Mouse (Mus musculus) midbrain, embryonic 12.5 days (tissue): ENCODE measurements around the gene BC052040. TPM values are rescaled to one million over a fixed set of nuclear protein-coding genes. Genes with fewer than 3 reads are reported as not detected.

Experiments
- ATAC-seq: fragments of 200-750 bp; cut with Nextera tagmentation; 2 replicates; pipeline ENCODE4 v1.8.0; 2017; ENCODE audit warnings: low read depth, moderate TSS enrichment, moderate library complexity; ENCODE audit not compliant: low FRiP score
- H3K27ac ChIP-seq: fragments of 300-500 bp; sonication (generic); replicated peaks from 2 replicates; pipeline ENCODE4 v1.5.1; 2016; ENCODE audit warnings: mild to moderate bottlenecking
- H3K27me3 ChIP-seq: fragments of 300-500 bp; sonication (generic); 2 replicates; pipeline ENCODE4 v1.6.1; 2016; ENCODE audit warnings: mild to moderate bottlenecking
- H3K36me3 ChIP-seq: fragments of 300-500 bp; sonication (generic); 2 replicates; pipeline ENCODE4 v1.6.1; 2016
- H3K4me1 ChIP-seq: fragments of 300-500 bp; sonication (generic); 2 replicates; pipeline ENCODE4 v1.6.1; 2016
- H3K4me2 ChIP-seq: fragments of 300-500 bp; sonication (generic); replicated peaks from 2 replicates; pipeline ENCODE4 v1.6.1; 2016; ENCODE audit warnings: mild to moderate bottlenecking, moderate library complexity
- H3K4me3 ChIP-seq: fragments of 300-500 bp; sonication (generic); 2 replicates; pipeline ENCODE4 v1.5.1; 2016; ENCODE audit warnings: mild to moderate bottlenecking
- H3K9ac ChIP-seq: fragments of 300-500 bp; sonication (generic); replicated peaks from 2 replicates; pipeline ENCODE4 v1.6.1; 2016; ENCODE audit warnings: mild to moderate bottlenecking, moderate library complexity
- H3K9me3 ChIP-seq: fragments of 300-500 bp; sonication (generic); 2 replicates; pipeline ENCODE4 v1.6.1; 2016; ENCODE audit warnings: mild to moderate bottlenecking
- WGBS: fragments of 180-500 bp; shearing (Covaris S2); methylation state at CpG from one replicate; pipeline ENCODE4 v1.1.7; 2016; 5-methylcytosine and 5-hydroxymethylcytosine counted together
- microRNA counts: library from miRNA; unstranded; fragments of <30 nt; microRNA quantifications from one replicate; lab custom pipeline; 2017
- microRNA-seq: library from miRNA; unstranded; fragments of <30 nt; microRNA quantifications from one replicate; pipeline ENCODE4, GENCODE M21; 2017
- polyA plus RNA-seq: library from polyadenylated mRNA; unstranded; fragments of >200 nt; fragmentation: Nextera tagmentation; extraction: Ambion mirVana; gene quantifications from 2 replicates; pipeline ENCODE4 v1.2.1, GENCODE M21; 2016

Gene BC052040
- polyA plus RNA-seq, 1 experiment from 2014 or later = 18.1 TPM

- no peak for ATAC-seq
- no peak overlapping the region for H3K4me3 ChIP-seq
- H3K27ac ChIP-seq = no peak overlapping the region
- H3K4me1 ChIP-seq = no peaks in the 10 kb centered on the region
- H3K9ac ChIP-seq = no peak overlapping the region
- no peaks in the 10 kb centered on the region for H3K36me3 ChIP-seq
- WGBS = 82% methylated on average over 5 of the region's 5 CpGs
- H3K4me2 ChIP-seq = no peak overlapping the region
- no peaks in the 10 kb centered on the region for H3K9me3 ChIP-seq
- H3K27me3 ChIP-seq = no peaks in the 10 kb centered on the region
Observed at GRCm38 (mm10) chr2:115780546-115781011, 199.1 kb downstream of the BC052040 start.

DNA sequence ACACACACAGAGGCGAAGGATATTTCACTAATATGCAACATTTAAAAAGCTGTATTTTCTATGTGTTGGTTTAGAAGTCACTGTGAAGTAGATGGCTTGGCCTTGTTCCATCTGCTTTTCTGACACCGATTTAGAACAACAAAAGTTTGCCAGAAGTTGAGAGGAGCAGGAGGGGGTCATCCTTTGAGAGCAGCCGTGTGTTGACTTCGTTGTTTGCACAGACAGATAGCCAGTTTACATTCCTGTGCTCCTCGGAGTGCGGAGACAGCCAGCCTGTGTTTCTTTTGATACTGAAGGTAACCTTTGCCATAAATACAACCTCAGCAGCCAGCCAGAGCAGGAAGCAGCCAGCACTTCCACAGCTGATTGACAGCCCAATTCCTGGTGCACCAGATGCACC is 204.2 kb downstream of the BC052040 start:
- Histone ChIP-seq H3K9ac (no peak overlapping the region), H3K4me1 (no peaks in the 10 kb centered on the region), H3K27me3 (no peaks in the 10 kb centered on the region), H3K27ac (no peak overlapping the region), H3K9me3 (no peaks in the 10 kb centered on the region), H3K36me3 (no peaks in the 10 kb centered on the region), H3K4me3 (no peak overlapping the region), H3K4me2 (no peak overlapping the region)
- ATAC-seq = no peak
- 44% methylated on average over 6 of the region's 6 CpGs for WGBS

DNA sequence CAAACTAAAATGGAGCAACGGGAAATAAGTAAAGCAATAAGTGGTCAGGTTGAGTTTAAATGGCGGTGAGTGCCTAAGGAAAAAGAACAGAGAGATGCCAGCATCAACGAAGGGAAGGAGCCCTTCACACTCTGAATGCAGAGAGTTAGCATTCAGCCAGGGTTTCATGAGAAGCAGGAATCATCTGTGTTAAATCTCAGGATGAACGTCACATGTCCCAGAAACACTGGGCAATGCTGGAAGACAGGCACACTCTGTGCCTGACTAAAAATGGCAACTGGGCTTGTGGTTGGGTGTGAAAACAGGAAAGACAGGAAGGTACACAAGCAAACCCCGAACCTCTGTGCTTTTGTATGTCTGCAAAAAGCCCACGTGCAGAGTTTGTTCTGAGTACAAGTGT is 217.3 kb downstream of the BC052040 start:
- H3K9ac ChIP-seq = no peak overlapping the region
- no peaks in the 10 kb centered on the region for H3K9me3 ChIP-seq
- H3K4me1 ChIP-seq = no peaks in the 10 kb centered on the region
- no peak for ATAC-seq
- no peaks in the 10 kb centered on the region for H3K36me3 ChIP-seq
- WGBS = 87% methylated on average over 6 of the region's 6 CpGs
- no peak overlapping the region for H3K4me2 ChIP-seq
- no peaks in the 10 kb centered on the region for H3K27me3 ChIP-seq
- H3K4me3 ChIP-seq = no peak overlapping the region
- H3K27ac ChIP-seq = no peak overlapping the region

- Histone ChIP-seq H3K36me3 (no peaks in the 10 kb centered on the region), H3K4me2 (no peak overlapping the region), H3K9ac (no peak overlapping the region), H3K27me3 (no peaks in the 10 kb centered on the region), H3K9me3 (no peaks in the 10 kb centered on the region), H3K4me3 (no peak overlapping the region), H3K4me1 (peaks cover 5% of the 10 kb centered on the region; the same call in 1 of the 2 replicates), H3K27ac (no peak overlapping the region)
- no peak for ATAC-seq
- 76% methylated on average over 4 of the region's 4 CpGs for WGBS
Observed at GRCm38 (mm10) chr2:115808376-115808775, 226.9 kb downstream of the BC052040 start.

DNA sequence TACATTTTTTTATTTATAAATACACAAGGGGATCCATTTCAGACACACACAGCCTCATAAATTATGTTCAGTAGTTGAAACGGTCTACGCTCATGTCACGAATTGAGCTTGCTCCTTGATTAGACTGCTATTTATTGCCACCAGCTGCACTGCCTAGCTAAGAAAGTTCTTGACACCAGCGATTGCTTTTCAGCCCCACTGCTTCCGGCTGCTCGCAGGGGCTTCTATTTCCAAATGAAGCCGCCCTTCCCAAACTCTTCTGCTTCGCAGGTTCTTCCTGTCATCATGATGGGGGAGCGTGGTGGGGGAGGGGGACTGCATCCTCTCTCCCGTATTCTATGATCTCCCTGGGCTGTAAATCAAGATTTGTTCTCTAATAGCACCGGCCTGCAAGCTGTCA is 231.8 kb downstream of the BC052040 start:
- H3K9me3 ChIP-seq = no peaks in the 10 kb centered on the region
- H3K9ac ChIP-seq = no peak overlapping the region
- no peak overlapping the region for H3K4me2 ChIP-seq
- H3K27me3 ChIP-seq = no peaks in the 10 kb centered on the region
- H3K36me3 ChIP-seq = no peaks in the 10 kb centered on the region
- WGBS = 73% methylated on average over 11 of the region's 11 CpGs
- peaks cover 5% of the 10 kb centered on the region; the same call in 1 of the 2 replicates for H3K4me1 ChIP-seq
- H3K27ac ChIP-seq = no peak overlapping the region
- ATAC-seq = no peak
- H3K4me3 ChIP-seq = no peak overlapping the region

DNA sequence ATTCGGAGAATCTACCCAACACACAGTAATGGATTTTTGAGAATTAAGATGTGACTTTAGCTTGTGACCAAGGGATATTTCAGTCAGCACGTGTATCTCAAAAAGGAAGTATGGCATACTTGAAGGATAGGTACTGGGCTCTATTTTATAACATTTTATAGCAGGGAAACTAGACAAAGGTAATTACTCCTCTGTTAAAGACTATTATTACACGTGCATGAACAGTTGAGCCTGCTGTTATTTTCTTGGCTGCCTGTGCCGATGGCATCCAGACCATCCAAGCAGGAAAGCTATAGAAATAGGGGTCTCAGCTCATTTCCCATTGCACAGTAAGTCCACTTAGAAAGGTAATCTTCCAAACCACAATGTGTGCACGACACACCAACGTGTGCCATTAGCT is 232.2 kb downstream of the BC052040 start:
- peaks cover 5% of the 10 kb centered on the region; the same call in 1 of the 2 replicates for H3K4me1 ChIP-seq
- no peaks in the 10 kb centered on the region for H3K36me3 ChIP-seq
- no peaks in the 10 kb centered on the region for H3K27me3 ChIP-seq
- H3K9me3 ChIP-seq = no peaks in the 10 kb centered on the region
- no peak for ATAC-seq
- no peak overlapping the region for H3K27ac ChIP-seq
- H3K4me3 ChIP-seq = no peak overlapping the region
- WGBS = 77% methylated on average over 6 of the region's 6 CpGs
- no peak overlapping the region for H3K4me2 ChIP-seq
- H3K9ac ChIP-seq = no peak overlapping the region

GRCm38 (mm10) chr2:115817959-115818358 is 236.4 kb downstream of the BC052040 start:
- H3K36me3 ChIP-seq = no peaks in the 10 kb centered on the region
- no peak overlapping the region for H3K27ac ChIP-seq
- ATAC-seq = no peak
- no peak overlapping the region for H3K4me2 ChIP-seq
- peaks cover under 1% of the 10 kb centered on the region; the same call in 1 of the 2 replicates for H3K4me1 ChIP-seq
- no peak overlapping the region for H3K9ac ChIP-seq
- WGBS = 70% methylated on average over 6 of the region's 6 CpGs
- H3K4me3 ChIP-seq = no peak overlapping the region
- no peaks in the 10 kb centered on the region for H3K9me3 ChIP-seq
- H3K27me3 ChIP-seq = no peaks in the 10 kb centered on the region

GRCm38 (mm10) chr2:115822361-115822760 is 240.8 kb downstream of the BC052040 start:
- H3K27me3 ChIP-seq = no peaks in the 10 kb centered on the region
- no peak overlapping the region for H3K4me3 ChIP-seq
- H3K4me2 ChIP-seq = no peak overlapping the region
- H3K9ac ChIP-seq = no peak overlapping the region
- 92% methylated on average over 5 of the region's 5 CpGs for WGBS
- H3K9me3 ChIP-seq = no peaks in the 10 kb centered on the region
- no peak for ATAC-seq
- no peaks in the 10 kb centered on the region for H3K4me1 ChIP-seq
- no peaks in the 10 kb centered on the region for H3K36me3 ChIP-seq
- no peak overlapping the region for H3K27ac ChIP-seq

MicroRNA genes within 50 kb of the gene (microRNA counts, 519-probe panel; counts per million panel counts)
- microRNA mmu-miR-1951 (lab: Ali Mortazavi, UCI) = not detected

Small RNAs within 50 kb of the gene (microRNA-seq; reads per million reads assigned to microRNA genes)
- not detected for gene Mir1951
